Mouse (Mus musculus): ENCODE data around the gene Rtkn. TPM values are rescaled to one million over a fixed set of nuclear protein-coding genes. Genes with fewer than 3 reads are reported as not detected.

The Rtkn gene
- polyA plus RNA-seq, 1 experiment from 2014 or later, result 26.1 TPM

DNA sequence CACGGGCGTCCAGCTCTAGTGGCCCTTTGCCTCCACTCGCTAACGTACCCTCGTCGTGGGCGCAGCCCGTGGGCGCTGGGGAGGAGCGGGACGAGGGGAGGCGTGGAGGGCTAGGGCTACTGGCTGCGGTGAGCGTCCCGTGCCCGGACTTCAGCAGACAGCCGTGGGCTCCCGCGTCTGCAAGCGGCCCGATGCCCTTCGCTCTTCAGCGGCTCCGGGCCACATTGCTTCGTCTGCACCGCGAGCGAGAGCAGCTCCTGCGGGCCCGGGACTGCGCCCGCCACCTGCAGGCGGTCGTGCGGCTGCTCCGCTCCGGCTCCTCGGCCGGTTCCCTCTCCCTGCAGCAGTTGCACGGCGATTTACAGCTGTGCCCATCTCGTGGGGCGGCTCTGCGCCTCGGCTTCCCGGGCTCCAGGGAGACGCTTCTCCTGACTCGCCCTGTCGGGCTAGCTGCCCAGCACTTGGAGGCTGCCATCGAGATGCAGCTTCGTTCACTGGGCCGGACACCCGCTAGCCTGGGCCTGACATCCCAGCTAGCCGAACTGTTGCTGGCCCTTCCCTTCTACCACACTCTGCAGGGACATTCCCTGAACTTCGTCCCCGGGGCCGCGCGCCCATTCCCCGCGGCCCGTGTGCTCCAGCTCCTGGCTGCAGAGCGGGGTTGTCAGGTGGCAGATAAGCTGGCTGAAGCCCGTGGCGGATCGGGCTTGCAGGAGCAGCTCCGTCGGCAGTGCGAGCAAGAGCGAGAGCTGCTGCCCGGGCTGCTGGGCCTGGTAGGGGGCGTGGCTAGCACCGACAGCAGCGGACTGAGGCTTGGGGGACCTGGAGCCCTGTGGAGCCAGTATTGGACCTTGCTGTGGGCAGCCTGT lies 33.3 kb upstream of the Rtkn start:
- H3K27me3 ChIP-seq (replicated peaks; ENCODE audit: control insufficient read depth, insufficient read depth, low read length), result no peaks in the 10 kb centered on the region
- peak; percentile 86 for ATAC-seq
- peak overlapping the region; percentile 90 for H3K27ac ChIP-seq (ENCODE audit: low read length)
- H3K36me3 ChIP-seq (ENCODE audit: control insufficient read depth, insufficient read depth, low read length), result no peaks in the 10 kb centered on the region
- H3K9ac ChIP-seq (ENCODE audit: low read depth, low read length), result peak overlapping the region; percentile 88
- H3K4me1 ChIP-seq (ENCODE audit: control insufficient read depth, insufficient read depth, low read length), result peaks cover 18% of the 10 kb centered on the region
- 0% methylated on average over 73 of the region's 74 CpGs for WGBS
- peak overlapping the region; percentile 97 for H3K4me2 ChIP-seq (ENCODE audit: low read depth, low read length)
- no peaks in the 10 kb centered on the region for H3K9me3 ChIP-seq (ENCODE audit: control insufficient read depth, low read length)
- peak overlapping the region; percentile 80 for H3K4me3 ChIP-seq (ENCODE audit: low read length)

DNA sequence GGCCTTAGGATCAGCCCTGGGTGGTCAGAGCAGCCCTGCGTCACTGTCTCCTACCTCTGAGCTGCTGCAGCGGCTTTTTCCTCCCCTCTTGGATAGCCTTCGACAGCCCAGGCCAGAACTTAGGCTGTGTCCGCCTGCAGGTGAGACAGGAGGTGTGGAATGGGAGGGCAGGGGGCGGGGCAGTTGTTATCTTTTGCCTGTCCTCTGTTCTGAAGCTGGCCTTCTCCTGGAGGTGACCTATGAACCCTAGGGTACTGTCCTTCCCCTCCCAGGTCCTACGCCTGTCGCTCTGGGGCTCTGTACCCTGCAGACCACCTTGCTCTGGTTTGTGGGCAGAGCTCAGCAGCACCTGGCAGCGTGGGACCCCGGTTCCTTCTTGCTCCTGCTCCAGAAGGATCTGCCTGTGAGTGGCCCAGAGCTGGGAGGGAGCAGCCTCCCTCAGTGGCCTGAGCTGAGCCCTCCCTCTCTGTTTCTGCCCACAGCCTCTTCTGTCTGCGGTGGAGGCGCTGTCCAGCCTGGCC lies 32.1 kb upstream of the Rtkn start:
- Histone ChIP-seq H3K27ac (ENCODE audit: low read length) (0 out of 2 replicates have a peak overlapping the region, but pooled peaks have one; percentile 28), H3K27me3 (replicated peaks; ENCODE audit: control insufficient read depth, insufficient read depth, low read length) (no peaks in the 10 kb centered on the region)

GRCm38 (mm10) chr6:83104158-83104557 lies 31.1 kb upstream of the Rtkn start:
- 74% methylated on average over 4 of the region's 4 CpGs for WGBS
- Histone ChIP-seq H3K4me1 (ENCODE audit: control insufficient read depth, insufficient read depth, low read length) (peaks cover 27% of the 10 kb centered on the region), H3K36me3 (ENCODE audit: control insufficient read depth, insufficient read depth, low read length) (no peaks in the 10 kb centered on the region), H3K9me3 (ENCODE audit: control insufficient read depth, low read length) (no peaks in the 10 kb centered on the region), H3K27ac (ENCODE audit: low read length) (no peak overlapping the region), H3K27me3 (replicated peaks; ENCODE audit: control insufficient read depth, insufficient read depth, low read length) (no peaks in the 10 kb centered on the region), H3K9ac (ENCODE audit: low read depth, low read length) (no peak overlapping the region), H3K4me2 (ENCODE audit: low read depth, low read length) (no peak overlapping the region), H3K4me3 (ENCODE audit: low read length) (no peak overlapping the region)
- ATAC-seq, result no peak

More for the DNA sequence above, 32.1 kb upstream of the Rtkn start:
- peak overlapping the region; percentile 97 for H3K4me2 ChIP-seq (ENCODE audit: low read depth, low read length)
- peak overlapping the region; percentile 80; the same call in 1 of the 2 replicates for H3K4me3 ChIP-seq (ENCODE audit: low read length)
- no peaks in the 10 kb centered on the region for H3K9me3 ChIP-seq (ENCODE audit: control insufficient read depth, low read length)
- no peaks in the 10 kb centered on the region for H3K36me3 ChIP-seq (ENCODE audit: control insufficient read depth, insufficient read depth, low read length)
- peak overlapping the region; percentile 88 for H3K9ac ChIP-seq (ENCODE audit: low read depth, low read length)
- 53% methylated on average over 11 of the region's 11 CpGs for WGBS
- peaks cover 25% of the 10 kb centered on the region for H3K4me1 ChIP-seq (ENCODE audit: control insufficient read depth, insufficient read depth, low read length)
- 0 out of 2 replicates have a peak, but pooled peaks have one; percentile 24 for ATAC-seq

- H3K9ac ChIP-seq (ENCODE audit: low read depth, low read length), result 0 out of 2 replicates have a peak overlapping the region, but pooled peaks have one; percentile 97
- H3K9me3 ChIP-seq (ENCODE audit: control insufficient read depth, low read length), result no peaks in the 10 kb centered on the region
- H3K4me2 ChIP-seq (ENCODE audit: low read depth, low read length), result peak overlapping the region; percentile 78
- peaks cover 25% of the 10 kb centered on the region for H3K4me1 ChIP-seq (ENCODE audit: control insufficient read depth, insufficient read depth, low read length)
- H3K36me3 ChIP-seq (ENCODE audit: control insufficient read depth, insufficient read depth, low read length), result no peaks in the 10 kb centered on the region
- no peak overlapping the region for H3K27ac ChIP-seq (ENCODE audit: low read length)
- no peaks in the 10 kb centered on the region for H3K27me3 ChIP-seq (replicated peaks; ENCODE audit: control insufficient read depth, insufficient read depth, low read length)
- H3K4me3 ChIP-seq (ENCODE audit: low read length), result peak overlapping the region; percentile 95
- ATAC-seq, result peak; percentile 7; the same call in 1 of the 2 replicates
- 38% methylated on average over 13 of the region's 13 CpGs for WGBS
Observed at GRCm38 (mm10) chr6:83107566-83108400, 27.5 kb upstream of the Rtkn start.

DNA sequence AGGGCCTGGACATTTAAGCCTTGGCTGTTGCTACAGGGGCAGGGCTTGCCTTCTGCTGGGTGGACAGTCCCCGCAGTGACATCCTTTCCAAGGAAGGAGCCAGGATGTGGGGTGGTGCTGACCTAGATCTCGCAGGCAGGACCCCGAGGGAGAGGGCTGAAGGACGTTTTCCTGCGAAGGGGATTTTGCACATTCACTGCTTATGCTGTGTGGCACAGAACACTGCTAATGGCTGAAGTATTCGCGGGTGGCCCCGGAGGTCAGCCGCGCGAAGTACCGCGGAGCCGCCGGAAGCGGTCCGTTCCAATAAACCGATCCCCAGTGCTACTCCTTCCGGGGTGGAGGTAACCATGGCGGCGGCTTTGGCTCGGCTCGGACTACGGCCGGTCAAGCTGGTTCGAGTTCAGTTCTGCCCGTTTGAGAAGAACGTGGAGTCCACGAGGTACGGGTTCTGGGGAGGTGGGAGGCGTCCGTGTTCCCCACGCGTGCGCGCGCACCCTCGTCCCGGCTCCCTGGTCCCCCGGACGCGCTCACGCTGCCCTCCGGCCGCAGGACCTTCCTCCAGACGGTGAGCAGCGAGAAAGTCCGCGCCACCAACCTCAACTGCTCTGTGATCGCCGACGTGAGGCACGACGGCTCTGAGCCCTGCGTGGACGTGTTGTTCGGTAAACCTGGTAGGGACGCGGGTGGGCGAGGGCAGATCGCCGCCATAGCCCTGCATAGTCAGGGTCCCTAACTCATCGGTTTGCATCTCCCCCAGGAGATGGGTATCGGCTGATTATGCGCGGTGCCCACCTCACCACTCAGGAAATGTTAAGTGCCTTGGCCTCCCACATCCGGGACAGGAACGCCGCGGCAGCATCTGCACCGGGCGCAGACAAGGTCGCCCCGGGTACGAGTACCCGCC lies 26.2 kb upstream of the Rtkn start, which contains the start of gene Mrpl53:
Gene Mrpl53, plus strand, starts transcription at position 279 of the 907 bp plus-strand sequence.
- Histone ChIP-seq H3K9ac (ENCODE audit: low read depth, low read length) (peak within 1 kb of the TSS; percentile 97), H3K36me3 (ENCODE audit: control insufficient read depth, insufficient read depth, low read length) (no peaks in the 10 kb centered on the region), H3K4me2 (ENCODE audit: low read depth, low read length) (peak within 1 kb of the TSS; percentile 78), H3K27ac (ENCODE audit: low read length) (peak within 1 kb of the TSS; percentile 85), H3K9me3 (ENCODE audit: control insufficient read depth, low read length) (no peaks in the 10 kb centered on the region), H3K4me3 (ENCODE audit: low read length) (peak within 1 kb of the TSS; percentile 95), H3K4me1 (ENCODE audit: control insufficient read depth, insufficient read depth, low read length) (peaks cover 16% of the 10 kb centered on the region), H3K27me3 (replicated peaks; ENCODE audit: control insufficient read depth, insufficient read depth, low read length) (no peaks in the 10 kb centered on the region)
- WGBS, result under 1% methylated on average over 76 of the region's 76 CpGs
- ATAC-seq, result peak; percentile 90

DNA sequence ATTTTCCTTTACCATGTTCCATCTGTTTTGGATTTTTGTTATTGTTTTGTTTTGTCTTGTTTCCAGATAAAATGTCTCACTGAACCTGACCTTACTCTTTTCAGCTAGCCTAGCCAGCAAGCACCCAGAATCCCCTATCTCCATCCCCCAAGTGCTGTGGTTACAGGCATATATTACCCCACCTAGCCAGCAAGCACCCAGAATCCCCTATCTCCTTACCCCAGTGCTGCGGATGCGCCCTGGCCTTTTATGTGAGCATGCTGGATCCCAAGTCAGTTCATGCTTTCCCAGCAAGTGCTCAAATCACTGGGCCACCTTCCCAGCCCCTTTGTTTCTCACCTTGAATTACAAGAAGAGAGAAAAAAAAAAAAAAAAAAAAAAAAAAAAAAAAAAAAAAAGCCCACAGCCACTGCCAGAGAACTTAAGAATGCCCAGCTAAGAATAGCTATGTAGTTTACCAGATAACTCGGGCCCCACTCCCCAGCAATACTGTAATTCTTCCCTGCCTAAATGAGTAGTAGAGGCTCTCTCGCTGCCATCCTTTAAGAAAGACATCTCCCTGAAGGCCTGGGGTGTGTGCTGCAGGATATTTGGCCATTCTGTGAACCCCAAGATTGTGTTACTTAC lies 23.6 kb upstream of the Rtkn start:
- Histone ChIP-seq H3K27ac (ENCODE audit: low read length) (no peak overlapping the region), H3K9ac (ENCODE audit: low read depth, low read length) (no peak overlapping the region), H3K4me3 (ENCODE audit: low read length) (no peak overlapping the region), H3K4me1 (ENCODE audit: control insufficient read depth, insufficient read depth, low read length) (peaks cover 29% of the 10 kb centered on the region), H3K36me3 (ENCODE audit: control insufficient read depth, insufficient read depth, low read length) (no peaks in the 10 kb centered on the region), H3K9me3 (ENCODE audit: control insufficient read depth, low read length) (no peaks in the 10 kb centered on the region), H3K27me3 (replicated peaks; ENCODE audit: control insufficient read depth, insufficient read depth, low read length) (no peaks in the 10 kb centered on the region), H3K4me2 (ENCODE audit: low read depth, low read length) (no peak overlapping the region)
- 93% methylated on average over 4 of the region's 4 CpGs for WGBS
- ATAC-seq, result no peak

DNA sequence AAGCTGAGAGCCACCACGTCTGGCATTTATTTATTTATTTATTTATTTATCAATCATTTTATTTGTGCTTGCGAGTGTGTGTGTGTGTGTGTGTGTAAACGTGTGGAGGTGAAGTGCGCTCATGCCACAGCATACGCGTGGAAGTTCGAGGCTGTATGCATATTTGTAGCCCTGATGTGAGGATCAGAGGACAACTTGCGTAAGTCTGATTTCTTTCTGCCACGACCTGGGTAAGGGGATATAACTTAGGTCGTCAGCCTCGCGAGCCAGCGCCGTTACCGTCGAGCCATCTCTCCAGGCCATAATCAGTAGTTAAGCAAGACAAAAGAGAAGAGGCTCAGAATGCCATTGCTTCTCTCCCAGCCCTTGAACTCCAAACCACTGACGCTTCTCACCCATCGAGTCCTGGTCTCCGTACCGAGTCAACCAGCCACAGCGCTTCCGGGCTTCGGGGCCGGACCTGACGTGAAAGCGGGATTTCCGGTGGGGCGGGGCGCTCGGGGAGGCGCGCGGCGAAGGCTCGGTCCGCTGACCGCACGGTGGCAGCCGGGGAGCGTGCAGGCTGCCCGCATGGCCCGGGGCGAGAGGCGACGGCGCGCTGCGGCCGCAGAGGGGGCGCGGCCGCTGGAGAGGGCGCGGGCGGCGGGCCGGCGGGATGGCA lies 20.1 kb upstream of the Rtkn start, which contains the start of gene Mogs:
Gene Mogs, plus strand, starts transcription at position 486 of the 661 bp plus-strand sequence.
- Histone ChIP-seq H3K4me3 (ENCODE audit: low read length) (peak within 1 kb of the TSS; percentile 85), H3K27ac (ENCODE audit: low read length) (peak within 1 kb of the TSS; percentile 87), H3K4me2 (ENCODE audit: low read depth, low read length) (peak within 1 kb of the TSS; percentile 88), H3K9ac (ENCODE audit: low read depth, low read length) (peak within 1 kb of the TSS; percentile 92), H3K27me3 (replicated peaks; ENCODE audit: control insufficient read depth, insufficient read depth, low read length) (no peaks in the 10 kb centered on the region), H3K36me3 (ENCODE audit: control insufficient read depth, insufficient read depth, low read length) (no peaks in the 10 kb centered on the region; the same call in 1 of the 2 replicates), H3K4me1 (ENCODE audit: control insufficient read depth, insufficient read depth, low read length) (peaks cover 21% of the 10 kb centered on the region), H3K9me3 (ENCODE audit: control insufficient read depth, low read length) (no peaks in the 10 kb centered on the region)
- 1% methylated on average over 44 of the region's 58 CpGs for WGBS
- peak; percentile 92 for ATAC-seq

All from intestine, embryonic 16.5 days (tissue).